Mouse (Mus musculus) heart, embryonic 16.5 days (tissue): ENCODE measurements around the gene Gsn. TPM values are rescaled to one million over a fixed set of nuclear protein-coding genes. Genes with fewer than 3 reads are reported as not detected.
A peak's percentile ranks its signal among the peaks of the same experiment; 100 is the strongest.

ENCODE experiments used
- ATAC-seq: fragments of 200-750 bp; cut with Nextera tagmentation; replicated peaks from 2 replicates; pipeline ENCODE4 v1.8.0; 2017; ENCODE audit warnings: moderate number of reproducible peaks; ENCODE audit not compliant: insufficient read depth, low FRiP score; ENCODE audit errors: extremely low read depth
- H3K27ac ChIP-seq: fragments of 300-500 bp; sonication (generic); 2 replicates; pipeline ENCODE4 v1.5.1; 2014; ENCODE audit warnings: mild to moderate bottlenecking, low read length, control low read depth, moderate library complexity
- H3K27me3 ChIP-seq: fragments of 300-500 bp; sonication (generic); 2 replicates; pipeline ENCODE4 v1.6.1; 2014; ENCODE audit warnings: low read length, mixed read lengths; ENCODE audit not compliant: control insufficient read depth, insufficient read depth
- H3K36me3 ChIP-seq: fragments of 300-500 bp; sonication (generic); 2 replicates; pipeline ENCODE4 v1.6.1; 2014; ENCODE audit not compliant: control insufficient read depth, insufficient read depth
- H3K4me1 ChIP-seq: fragments of 300-500 bp; sonication (generic); 2 replicates; pipeline ENCODE4 v1.6.1; 2014; ENCODE audit warnings: low read length, mixed read lengths; ENCODE audit not compliant: control insufficient read depth, insufficient read depth
- H3K4me2 ChIP-seq: fragments of 300-500 bp; sonication (generic); 2 replicates; pipeline ENCODE4 v1.6.1; 2014; ENCODE audit warnings: low read depth, mild to moderate bottlenecking, control low read depth, low read length
- H3K4me3 ChIP-seq: fragments of 300-500 bp; sonication (generic); 2 replicates; pipeline ENCODE4 v1.5.1; 2014; ENCODE audit warnings: mild to moderate bottlenecking, control low read depth, low read length
- H3K9ac ChIP-seq: fragments of 300-500 bp; sonication (generic); 2 replicates; pipeline ENCODE4 v1.6.1; 2014; ENCODE audit warnings: low read length, control low read depth
- H3K9me3 ChIP-seq: fragments of 300-500 bp; sonication (generic); replicated peaks from 2 replicates; pipeline ENCODE4 v1.6.1; 2016; ENCODE audit warnings: low read length; ENCODE audit not compliant: control insufficient read depth
- WGBS: fragments of 180-500 bp; shearing (Covaris S2); extraction: QIAGEN DNeasy Blood & Tissue Kit; methylation state at CpG from one replicate; pipeline ENCODE4 v1.1.7; 2014; 5-methylcytosine and 5-hydroxymethylcytosine counted together
- polyA plus RNA-seq: library from polyadenylated mRNA; unstranded; fragments of >200 nt; fragmentation: Nextera tagmentation; extraction: Ambion mirVana; gene quantifications from 2 replicates; pipeline ENCODE4 v1.2.1, GENCODE M21; 2015

Gsn gene
- polyA plus RNA-seq, 1 experiment from 2014 or later = 348 TPM

DNA sequence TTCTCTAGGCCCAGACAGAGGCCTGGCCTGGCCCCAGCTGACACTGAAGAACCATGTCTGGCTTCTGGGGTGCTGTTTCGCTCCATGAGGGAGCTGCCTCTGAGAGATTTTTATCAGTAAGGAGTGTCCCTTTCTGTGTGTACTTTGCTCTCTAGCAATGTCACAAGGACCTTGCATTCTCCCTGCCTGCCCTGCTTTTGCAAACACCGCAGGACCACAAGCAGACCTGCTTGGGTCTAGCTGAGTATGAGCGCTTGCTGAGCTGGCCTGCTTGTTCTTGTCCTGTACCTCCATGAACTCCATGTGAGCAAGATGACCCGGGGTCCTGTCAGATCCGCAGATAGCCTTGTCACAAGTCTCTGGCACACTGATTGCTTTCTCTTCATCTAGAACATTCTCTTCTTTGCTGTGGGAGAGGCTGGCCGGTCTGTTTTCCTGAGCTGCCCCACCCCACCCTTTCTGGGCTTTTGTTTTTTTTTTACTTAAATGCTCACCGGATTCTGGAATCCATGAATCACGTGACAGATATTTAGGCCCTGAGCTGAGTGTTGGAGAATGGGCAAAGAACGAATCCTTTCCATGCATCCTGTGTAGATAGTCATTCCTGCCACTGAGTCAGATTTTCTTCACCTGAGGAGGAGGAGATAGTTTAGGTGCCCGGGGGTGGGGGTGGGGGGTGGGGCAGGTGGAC is 11.8 kb downstream of the Gsn start:
- Histone ChIP-seq H3K9ac (no peak overlapping the region; the same call in 1 of the 2 replicates), H3K9me3 (no peaks in the 10 kb centered on the region), H3K4me2 (no peak overlapping the region), H3K4me1 (peaks cover 75% of the 10 kb centered on the region), H3K4me3 (no peak overlapping the region), H3K36me3 (no peaks in the 10 kb centered on the region), H3K27ac (no peak overlapping the region; the same call in 1 of the 2 replicates), H3K27me3 (no peaks in the 10 kb centered on the region)
- 36% methylated on average over 10 of the region's 10 CpGs for WGBS
- ATAC-seq = no peak

DNA sequence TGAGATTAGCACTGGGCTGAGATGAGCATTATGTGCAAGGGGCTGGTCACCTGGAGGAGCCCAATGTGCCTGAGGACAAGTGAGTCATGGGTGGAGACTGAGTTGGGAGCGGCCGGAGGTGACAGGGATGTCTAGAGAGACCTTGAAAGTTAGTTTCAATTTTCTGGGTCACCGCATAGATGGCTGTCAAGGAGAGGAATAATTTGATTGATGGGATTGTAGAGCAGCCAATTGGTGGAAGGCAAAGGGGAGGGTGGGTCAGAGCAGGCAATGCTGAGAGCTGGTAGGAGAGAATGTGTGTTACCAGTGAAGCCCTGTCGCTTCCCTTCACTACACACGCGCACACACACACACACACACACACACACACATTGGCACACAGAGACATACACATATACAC is 13.0 kb downstream of the Gsn start:
- Histone ChIP-seq H3K9me3 (no peaks in the 10 kb centered on the region), H3K9ac (no peak overlapping the region), H3K36me3 (no peaks in the 10 kb centered on the region), H3K4me1 (peaks cover 86% of the 10 kb centered on the region), H3K4me3 (no peak overlapping the region), H3K27me3 (no peaks in the 10 kb centered on the region), H3K4me2 (no peak overlapping the region), H3K27ac (peak overlapping the region; percentile 85)
- no peak for ATAC-seq
- WGBS = 72% methylated on average over 6 of the region's 6 CpGs

DNA sequence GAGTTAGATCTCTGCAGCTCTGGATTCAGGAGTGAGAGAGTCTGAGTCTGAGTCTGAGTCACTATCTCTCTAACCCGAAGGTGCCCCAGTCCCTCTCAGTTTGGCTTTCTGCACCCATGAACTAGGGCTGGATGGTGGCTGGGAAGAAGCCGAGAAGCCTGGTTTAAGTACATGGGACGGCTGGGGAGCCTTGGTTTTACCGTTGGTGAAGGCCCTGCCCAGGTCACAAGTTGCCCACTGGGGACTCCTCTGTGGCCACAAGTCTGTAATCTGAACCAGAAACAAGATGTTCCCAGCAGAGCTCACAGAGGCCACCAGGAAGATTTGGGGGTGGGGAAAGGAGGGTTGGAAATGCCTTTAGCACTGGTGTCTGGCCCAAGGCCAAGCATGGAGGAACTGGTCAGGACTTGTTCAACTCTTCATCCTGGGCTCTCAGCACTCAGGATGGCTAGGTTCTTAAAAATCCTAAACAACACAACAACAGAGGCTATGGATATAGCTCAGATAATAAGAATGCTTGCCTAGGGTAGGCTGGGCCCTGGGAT is 13.6 kb downstream of the Gsn start:
- Histone ChIP-seq H3K4me1 (peaks cover 87% of the 10 kb centered on the region), H3K4me3 (no peak overlapping the region), H3K36me3 (no peaks in the 10 kb centered on the region), H3K9ac (peak overlapping the region; percentile 39), H3K9me3 (no peaks in the 10 kb centered on the region), H3K4me2 (no peak overlapping the region), H3K27ac (peak overlapping the region; percentile 85), H3K27me3 (no peaks in the 10 kb centered on the region)
- ATAC-seq = no peak
- WGBS = 45% methylated on average over 4 of the region's 4 CpGs

DNA sequence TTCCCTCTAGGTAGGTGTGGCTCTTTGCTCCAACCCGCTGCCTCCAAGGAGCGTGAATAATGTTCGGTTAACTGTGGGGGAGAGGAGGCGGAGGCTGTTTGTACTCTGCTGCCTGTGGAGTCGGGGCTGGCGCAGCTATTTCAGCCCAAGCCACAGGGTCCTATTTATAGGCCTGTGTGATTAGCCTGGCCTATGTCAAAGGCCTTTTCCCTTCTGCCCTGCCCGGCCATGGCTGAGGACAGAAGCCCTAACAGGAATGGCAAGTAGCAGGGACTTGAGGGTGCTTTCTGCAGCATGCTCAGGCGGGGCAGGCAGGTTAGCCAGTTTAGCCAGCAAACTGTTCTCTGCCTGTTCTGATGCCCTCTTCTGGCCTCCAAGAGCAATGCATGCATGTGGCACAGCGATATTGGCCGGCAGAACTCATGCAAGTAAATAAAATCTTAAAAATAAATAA is 14.4 kb downstream of the Gsn start:
- 16% methylated on average over 10 of the region's 10 CpGs for WGBS
- H3K9ac ChIP-seq = peak overlapping the region; percentile 39
- peak; percentile 75 for ATAC-seq
- no peak overlapping the region for H3K4me3 ChIP-seq
- H3K4me1 ChIP-seq = peaks cover 81% of the 10 kb centered on the region
- no peaks in the 10 kb centered on the region for H3K36me3 ChIP-seq
- H3K27me3 ChIP-seq = no peaks in the 10 kb centered on the region
- no peaks in the 10 kb centered on the region for H3K9me3 ChIP-seq
- H3K27ac ChIP-seq = peak overlapping the region; percentile 85
- H3K4me2 ChIP-seq = peak overlapping the region; percentile 20; the same call in 1 of the 2 replicates

DNA sequence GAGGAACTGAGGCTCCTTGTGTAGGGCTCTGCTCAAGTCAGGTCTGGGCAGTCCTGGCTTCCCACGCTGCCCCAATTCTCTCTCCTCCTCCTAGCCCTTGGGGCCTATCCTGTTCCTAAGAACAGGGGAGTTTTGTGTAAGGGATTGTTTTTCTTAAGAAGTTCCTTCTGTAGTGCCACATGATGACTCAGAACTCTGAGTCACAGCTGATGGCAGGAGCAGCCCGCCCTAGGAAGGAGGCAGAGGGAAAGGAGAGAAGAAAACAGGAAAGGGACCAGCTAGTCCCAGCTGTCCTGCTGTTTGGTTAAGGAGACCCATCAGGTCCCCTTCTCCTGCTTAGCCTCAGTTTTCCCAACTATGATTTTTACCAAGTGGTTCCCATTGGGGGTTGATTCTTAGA is 15.6 kb downstream of the Gsn start:
- no peak for ATAC-seq
- Histone ChIP-seq H3K27me3 (no peaks in the 10 kb centered on the region), H3K36me3 (no peaks in the 10 kb centered on the region), H3K4me3 (no peak overlapping the region), H3K9ac (no peak overlapping the region), H3K9me3 (no peaks in the 10 kb centered on the region), H3K4me1 (peaks cover 73% of the 10 kb centered on the region), H3K27ac (peak overlapping the region; percentile 70), H3K4me2 (no peak overlapping the region)
- WGBS = 54% methylated on average over 2 of the region's 2 CpGs

DNA sequence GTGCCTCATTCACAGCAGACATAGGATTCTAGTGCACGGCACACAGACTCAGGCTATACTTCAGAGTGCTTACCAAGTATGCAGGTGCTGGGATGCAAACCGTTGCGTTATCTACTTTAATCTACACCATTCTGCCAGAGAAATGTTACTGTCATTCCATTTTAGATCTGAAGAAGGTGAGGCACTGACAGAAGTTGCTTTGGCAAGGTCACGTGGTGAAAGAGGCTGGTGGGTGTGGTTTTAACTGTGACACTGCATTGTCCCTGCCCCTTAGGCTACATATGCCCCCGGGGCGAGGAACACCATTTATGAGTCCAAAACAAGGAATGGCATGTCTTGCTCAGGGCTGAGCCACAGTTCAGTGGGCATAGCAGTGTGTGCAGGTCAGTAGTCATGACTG is 16.7 kb downstream of the Gsn start:
- Histone ChIP-seq H3K27me3 (no peaks in the 10 kb centered on the region), H3K4me3 (no peak overlapping the region), H3K9ac (no peak overlapping the region), H3K27ac (peak overlapping the region; percentile 80), H3K36me3 (no peaks in the 10 kb centered on the region), H3K4me2 (no peak overlapping the region), H3K4me1 (peaks cover 72% of the 10 kb centered on the region), H3K9me3 (no peaks in the 10 kb centered on the region)
- 84% methylated on average over 6 of the region's 6 CpGs for WGBS
- ATAC-seq = no peak

DNA sequence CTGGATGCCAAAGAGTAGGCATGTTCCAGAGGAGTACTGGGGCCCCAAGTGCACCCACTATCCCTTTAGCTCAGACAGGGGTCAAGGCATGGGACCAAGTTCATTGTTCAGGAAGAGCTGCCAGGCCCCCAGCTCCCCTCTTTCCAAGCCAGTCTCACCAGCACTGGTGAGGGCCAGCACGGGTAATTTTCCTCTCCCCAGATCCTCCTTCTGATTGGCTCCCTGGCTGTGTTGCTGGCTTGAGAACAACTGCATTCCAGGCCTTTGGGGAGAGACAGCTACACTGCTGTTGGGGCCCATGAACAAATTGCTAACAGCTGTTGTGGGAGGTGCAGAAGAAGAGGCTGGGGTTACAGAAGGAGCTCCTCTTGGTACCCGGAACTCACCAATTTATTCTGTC is 17.4 kb downstream of the Gsn start:
- no peak overlapping the region for H3K4me3 ChIP-seq
- no peak overlapping the region; the same call in 1 of the 2 replicates for H3K4me2 ChIP-seq
- H3K27me3 ChIP-seq = no peaks in the 10 kb centered on the region
- peaks cover 72% of the 10 kb centered on the region for H3K4me1 ChIP-seq
- H3K9me3 ChIP-seq = no peaks in the 10 kb centered on the region
- no peaks in the 10 kb centered on the region for H3K36me3 ChIP-seq
- H3K9ac ChIP-seq = no peak overlapping the region
- peak; percentile 23; the same call in 1 of the 2 replicates for ATAC-seq
- H3K27ac ChIP-seq = peak overlapping the region; percentile 80
- WGBS = 21% methylated on average over 2 of the region's 2 CpGs

DNA sequence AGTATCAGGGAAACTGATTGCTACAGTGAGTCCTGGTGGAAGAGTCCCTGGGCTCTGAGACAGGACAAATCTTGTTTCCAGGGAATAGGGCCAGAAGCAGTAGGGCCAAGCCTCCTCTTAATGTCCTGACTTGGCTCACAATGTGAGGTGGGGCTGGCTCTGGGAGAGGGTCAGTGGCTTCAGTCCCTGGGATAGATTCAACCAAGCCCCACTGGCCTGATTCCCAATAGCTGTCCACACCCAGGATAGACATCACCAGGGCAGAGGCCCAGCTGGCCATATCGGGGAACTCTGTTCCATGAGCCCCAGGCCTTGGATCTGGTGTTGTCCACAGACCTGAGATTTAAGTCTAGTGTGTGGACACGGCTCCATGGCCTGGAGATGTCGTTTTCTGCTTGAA is 21.5 kb downstream of the Gsn start:
- H3K27ac ChIP-seq = peak overlapping the region; percentile 91
- H3K9ac ChIP-seq = peak overlapping the region; percentile 22; the same call in 1 of the 2 replicates
- peaks cover 52% of the 10 kb centered on the region for H3K4me1 ChIP-seq
- no peaks in the 10 kb centered on the region for H3K36me3 ChIP-seq
- no peaks in the 10 kb centered on the region for H3K27me3 ChIP-seq
- 41% methylated on average over 3 of the region's 3 CpGs for WGBS
- no peak overlapping the region for H3K4me3 ChIP-seq
- no peaks in the 10 kb centered on the region for H3K9me3 ChIP-seq
- peak; percentile 77 for ATAC-seq
- no peak overlapping the region for H3K4me2 ChIP-seq

DNA sequence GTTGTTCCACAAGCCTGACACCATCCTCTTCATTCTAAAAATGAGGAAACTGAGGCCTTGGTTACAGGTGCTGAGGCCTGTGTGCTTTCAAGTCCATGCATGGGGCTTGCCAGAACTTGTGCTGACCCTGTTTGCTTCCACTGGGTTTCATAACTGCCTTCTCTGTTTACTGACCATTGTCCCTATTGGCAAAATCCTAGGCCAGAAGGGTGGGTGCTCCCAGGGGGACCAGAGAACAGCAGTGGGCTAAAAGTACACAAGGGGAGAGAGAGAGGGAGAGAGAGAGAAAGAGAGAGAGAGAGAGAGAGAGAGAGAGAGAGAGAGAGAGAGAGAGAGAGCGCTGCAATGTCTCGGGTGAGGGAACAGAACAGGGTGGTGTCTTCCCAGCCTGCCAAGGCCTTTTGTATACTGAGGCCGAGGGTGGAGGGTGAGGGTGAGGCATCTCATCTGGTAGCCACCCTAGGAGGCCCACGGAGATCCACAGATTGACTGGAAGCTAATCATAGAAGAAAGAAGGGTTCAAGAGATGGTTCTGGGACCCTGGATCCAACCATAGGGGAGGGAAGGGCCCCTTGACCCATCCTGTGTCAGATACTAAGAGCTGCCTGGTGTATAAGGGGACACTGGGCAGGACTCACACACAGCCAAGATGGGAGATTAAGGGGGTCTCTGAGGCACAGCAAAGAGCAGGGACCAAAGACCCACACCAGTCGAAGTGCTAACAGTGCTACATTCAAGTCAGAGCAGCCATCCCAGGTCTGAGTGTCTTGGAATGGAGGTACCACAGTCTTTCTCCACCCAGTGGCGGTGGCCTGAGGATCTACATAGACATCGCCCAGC is 22.4 kb downstream of the Gsn start:
- no peaks in the 10 kb centered on the region for H3K36me3 ChIP-seq
- H3K9ac ChIP-seq = no peak overlapping the region
- H3K4me3 ChIP-seq = no peak overlapping the region
- no peak overlapping the region for H3K4me2 ChIP-seq
- 75% methylated on average over 7 of the region's 7 CpGs for WGBS
- no peaks in the 10 kb centered on the region for H3K27me3 ChIP-seq
- peaks cover 46% of the 10 kb centered on the region for H3K4me1 ChIP-seq
- H3K9me3 ChIP-seq = no peaks in the 10 kb centered on the region
- H3K27ac ChIP-seq = peak overlapping the region; percentile 91
- no peak for ATAC-seq
